Mouse (Mus musculus) ES-Bruce4 (cell line): Measurements from ENCODE around the gene Olfr12.

ENCODE experiments used
- CTCF ChIP-seq: IDR thresholded peaks from one replicate; pipeline ENCODE4 v1.8.1; 2011; ENCODE audit warnings: low read depth, low read length
- POLR2A ChIP-seq: IDR thresholded peaks from one replicate; pipeline ENCODE4 v1.8.1; 2011; ENCODE audit warnings: low read length; ENCODE audit not compliant: insufficient read depth

GRCm38 (mm10) chr1:92646111-92646510 lies 28.5 kb downstream of the Olfr12 start:
- TF ChIP-seq CTCF (no peak), POLR2A (no peak)
